ENCODE assay signal across 1 mouse cellular context in the genomic region with DNA sequence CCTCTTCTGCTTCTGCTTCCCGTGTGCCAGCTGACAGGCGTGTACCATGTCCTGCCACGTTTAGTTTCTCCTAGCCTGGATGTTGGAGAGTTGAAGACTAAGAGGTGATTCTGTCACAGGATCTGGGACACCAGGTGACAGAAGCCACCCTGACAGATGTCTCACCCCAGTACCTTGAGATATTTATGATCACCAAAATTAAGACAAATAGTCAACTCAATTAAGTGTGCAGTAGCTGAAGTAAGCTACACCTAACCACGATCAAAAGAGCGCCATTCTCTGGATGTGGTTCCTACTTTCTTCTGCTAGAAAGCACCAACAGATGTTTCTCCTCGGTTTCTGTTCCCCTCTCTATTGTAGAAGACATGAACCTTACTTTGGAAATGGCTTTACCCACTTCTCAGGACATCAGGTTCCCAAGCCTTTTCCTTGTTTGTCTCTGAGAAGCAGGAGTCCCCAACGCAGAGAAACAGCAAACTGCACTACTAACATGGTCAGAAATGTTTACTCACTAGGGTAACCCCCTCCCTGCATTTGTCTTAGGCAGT.
A peak's percentile ranks its signal among the peaks of the same experiment; 100 is the strongest.
TF ChIP-seq lines count a peak whose summit lies in the region.

No protein-coding gene starts in this region.

TF ChIP-seq in CH12.LX, 34 proteins besides CTCF, POLR2A, EP300 and RAD21 (continued from another document):
- TF ChIP-seq JUND (conservative IDR thresholded peaks at IDR 0.05; ENCODE audit: low read depth, low read length) (no peak), JUN (IDR thresholded peaks at IDR 0.05; ENCODE audit: insufficient read depth, low read depth, low read length) (no peak), GABPA (IDR thresholded peaks at IDR 0.05; ENCODE audit: insufficient replicate concordance, low read depth, low read length) (no peak), ELF1 (IDR thresholded peaks at IDR 0.05; ENCODE audit: low read depth, low read length) (no peak), USF1 (IDR thresholded peaks at IDR 0.05; ENCODE audit: low read depth, low read length) (no peak), NELFE (IDR thresholded peaks at IDR 0.05; ENCODE audit: low read depth, low read length) (no peak), ZNF384 (IDR thresholded peaks at IDR 0.05; ENCODE audit: low read depth, low read length) (no peak), POLR2AphosphoS2 (IDR thresholded peaks at IDR 0.05; ENCODE audit: low read depth, low read length) (peak; percentile 28; the same call in 1 of the 2 replicates), MAFK (IDR thresholded peaks at IDR 0.05; ENCODE audit: insufficient replicate concordance, low read length) (no peak)
